Mouse (Mus musculus): Measurements from ENCODE around the gene Gna12. TPM values are rescaled to one million over a fixed set of nuclear protein-coding genes. Genes with fewer than 3 reads are reported as not detected.
A peak's percentile ranks its signal among the peaks of the same experiment; 100 is the strongest.

Gene Gna12
- polyA plus RNA-seq, 1 experiment from 2014 or later, result 7.1 TPM

- no peak for ATAC-seq (replicated peaks; ENCODE audit: extremely low read depth, insufficient read depth, low FRiP score)
- H3K4me1 ChIP-seq (ENCODE audit: control insufficient read depth, insufficient read depth, low read length), result peaks cover 69% of the 10 kb centered on the region
- no peak overlapping the region for H3K4me2 ChIP-seq (ENCODE audit: low read depth, low read length)
- no peak overlapping the region for H3K4me3 ChIP-seq (ENCODE audit: low read length)
- WGBS, result 79% methylated on average over 4 of the region's 4 CpGs
- no peak overlapping the region for H3K9ac ChIP-seq (ENCODE audit: low read length)
- H3K9me3 ChIP-seq (replicated peaks; ENCODE audit: control insufficient read depth, low read length), result no peaks in the 10 kb centered on the region
- peaks cover 4% of the 10 kb centered on the region; the same call in 1 of the 2 replicates for H3K36me3 ChIP-seq (ENCODE audit: control insufficient read depth, insufficient read depth)
- no peak overlapping the region for H3K27ac ChIP-seq (ENCODE audit: low read length)
- H3K27me3 ChIP-seq (ENCODE audit: control insufficient read depth, insufficient read depth, low read length), result no peaks in the 10 kb centered on the region
These were observed 9.7 kb downstream of the Gna12 start for GRCm38 (mm10) chr5:140820539-140820938.

GRCm38 (mm10) chr5:140819594-140819993 lies 10.6 kb downstream of the Gna12 start:
- Histone ChIP-seq H3K4me2 (ENCODE audit: low read depth, low read length) (no peak overlapping the region), H3K9ac (ENCODE audit: low read length) (no peak overlapping the region), H3K9me3 (replicated peaks; ENCODE audit: control insufficient read depth, low read length) (no peaks in the 10 kb centered on the region), H3K27me3 (ENCODE audit: control insufficient read depth, insufficient read depth, low read length) (no peaks in the 10 kb centered on the region), H3K27ac (ENCODE audit: low read length) (no peak overlapping the region), H3K36me3 (ENCODE audit: control insufficient read depth, insufficient read depth) (no peaks in the 10 kb centered on the region), H3K4me1 (ENCODE audit: control insufficient read depth, insufficient read depth, low read length) (peaks cover 74% of the 10 kb centered on the region), H3K4me3 (ENCODE audit: low read length) (no peak overlapping the region)
- WGBS, result 65% methylated on average over 4 of the region's 4 CpGs
- ATAC-seq (replicated peaks; ENCODE audit: extremely low read depth, insufficient read depth, low FRiP score), result no peak

GRCm38 (mm10) chr5:140818482-140819076 lies 11.7 kb downstream of the Gna12 start:
- H3K4me3 ChIP-seq (ENCODE audit: low read length), result no peak overlapping the region
- no peak overlapping the region for H3K9ac ChIP-seq (ENCODE audit: low read length)
- H3K27me3 ChIP-seq (ENCODE audit: control insufficient read depth, insufficient read depth, low read length), result no peaks in the 10 kb centered on the region
- ATAC-seq (replicated peaks; ENCODE audit: extremely low read depth, insufficient read depth, low FRiP score), result no peak
- H3K36me3 ChIP-seq (ENCODE audit: control insufficient read depth, insufficient read depth), result no peaks in the 10 kb centered on the region
- 76% methylated on average over 5 of the region's 5 CpGs for WGBS
- H3K4me2 ChIP-seq (ENCODE audit: low read depth, low read length), result no peak overlapping the region
- no peak overlapping the region; the same call in 1 of the 2 replicates for H3K27ac ChIP-seq (ENCODE audit: low read length)
- no peaks in the 10 kb centered on the region for H3K9me3 ChIP-seq (replicated peaks; ENCODE audit: control insufficient read depth, low read length)
- H3K4me1 ChIP-seq (ENCODE audit: control insufficient read depth, insufficient read depth, low read length), result peaks cover 77% of the 10 kb centered on the region

- no peak for ATAC-seq (replicated peaks; ENCODE audit: extremely low read depth, insufficient read depth, low FRiP score)
- Histone ChIP-seq H3K9ac (ENCODE audit: low read length) (no peak overlapping the region), H3K9me3 (replicated peaks; ENCODE audit: control insufficient read depth, low read length) (no peaks in the 10 kb centered on the region), H3K36me3 (ENCODE audit: control insufficient read depth, insufficient read depth) (no peaks in the 10 kb centered on the region), H3K4me3 (ENCODE audit: low read length) (no peak overlapping the region), H3K27me3 (ENCODE audit: control insufficient read depth, insufficient read depth, low read length) (no peaks in the 10 kb centered on the region), H3K4me2 (ENCODE audit: low read depth, low read length) (no peak overlapping the region), H3K4me1 (ENCODE audit: control insufficient read depth, insufficient read depth, low read length) (peaks cover 81% of the 10 kb centered on the region), H3K27ac (ENCODE audit: low read length) (no peak overlapping the region)
- WGBS, result 64% methylated on average over 6 of the region's 6 CpGs
These were observed 13.2 kb downstream of the Gna12 start for GRCm38 (mm10) chr5:140816950-140817568.

- Histone ChIP-seq H3K4me3 (ENCODE audit: low read length) (no peak overlapping the region), H3K9me3 (replicated peaks; ENCODE audit: control insufficient read depth, low read length) (no peaks in the 10 kb centered on the region), H3K36me3 (ENCODE audit: control insufficient read depth, insufficient read depth) (no peaks in the 10 kb centered on the region), H3K27ac (ENCODE audit: low read length) (no peak overlapping the region; the same call in 1 of the 2 replicates), H3K4me1 (ENCODE audit: control insufficient read depth, insufficient read depth, low read length) (peaks cover 78% of the 10 kb centered on the region), H3K9ac (ENCODE audit: low read length) (no peak overlapping the region), H3K4me2 (ENCODE audit: low read depth, low read length) (no peak overlapping the region), H3K27me3 (ENCODE audit: control insufficient read depth, insufficient read depth, low read length) (no peaks in the 10 kb centered on the region)
- no peak for ATAC-seq (replicated peaks; ENCODE audit: extremely low read depth, insufficient read depth, low FRiP score)
- 78% methylated on average over 3 of the region's 3 CpGs for WGBS
These were observed 14.2 kb downstream of the Gna12 start for GRCm38 (mm10) chr5:140816008-140816407.

GRCm38 (mm10) chr5:140815059-140815728 lies 15.0 kb downstream of the Gna12 start:
- 12% methylated on average over 9 of the region's 9 CpGs for whole genome bisulfite sequencing
- H3K27ac ChIP-seq (ENCODE audit: low read length), result peak overlapping the region; percentile 67
- peaks cover 78% of the 10 kb centered on the region for H3K4me1 ChIP-seq (ENCODE audit: control insufficient read depth, insufficient read depth, low read length)
- no peaks in the 10 kb centered on the region for H3K27me3 ChIP-seq (ENCODE audit: control insufficient read depth, insufficient read depth, low read length)
- H3K4me3 ChIP-seq (ENCODE audit: low read length), result no peak overlapping the region
- H3K36me3 ChIP-seq (ENCODE audit: control insufficient read depth, insufficient read depth), result no peaks in the 10 kb centered on the region
- 0 out of 2 replicates have a peak overlapping the region, but pooled peaks have one; percentile 38 for H3K9ac ChIP-seq (ENCODE audit: low read length)
- H3K4me2 ChIP-seq (ENCODE audit: low read depth, low read length), result peak overlapping the region; percentile 2; the same call in 1 of the 2 replicates
- ATAC-seq (replicated peaks; ENCODE audit: extremely low read depth, insufficient read depth, low FRiP score), result 0 out of 2 replicates have a peak, but pooled peaks have one; percentile 43
- no peaks in the 10 kb centered on the region for H3K9me3 ChIP-seq (replicated peaks; ENCODE audit: control insufficient read depth, low read length)

- no peak for ATAC-seq (replicated peaks; ENCODE audit: extremely low read depth, insufficient read depth, low FRiP score)
- 83% methylated on average over 5 of the region's 5 CpGs for WGBS
- peaks cover 81% of the 10 kb centered on the region for H3K4me1 ChIP-seq (ENCODE audit: control insufficient read depth, insufficient read depth, low read length)
These were observed 15.8 kb downstream of the Gna12 start for GRCm38 (mm10) chr5:140814403-140814802.

GRCm38 (mm10) chr5:140812699-140813098 lies 17.5 kb downstream of the Gna12 start:
- H3K36me3 ChIP-seq (ENCODE audit: control insufficient read depth, insufficient read depth), result no peaks in the 10 kb centered on the region
- no peak overlapping the region for H3K9ac ChIP-seq (ENCODE audit: low read length)
- H3K27me3 ChIP-seq (ENCODE audit: control insufficient read depth, insufficient read depth, low read length), result no peaks in the 10 kb centered on the region
- peaks cover 72% of the 10 kb centered on the region for H3K4me1 ChIP-seq (ENCODE audit: control insufficient read depth, insufficient read depth, low read length)
- 39% methylated on average over 4 of the region's 4 CpGs for WGBS
- no peak overlapping the region for H3K27ac ChIP-seq (ENCODE audit: low read length)
- H3K4me2 ChIP-seq (ENCODE audit: low read depth, low read length), result no peak overlapping the region
- no peaks in the 10 kb centered on the region for H3K9me3 ChIP-seq (replicated peaks; ENCODE audit: control insufficient read depth, low read length)
- no peak for ATAC-seq (replicated peaks; ENCODE audit: extremely low read depth, insufficient read depth, low FRiP score)
- no peak overlapping the region for H3K4me3 ChIP-seq (ENCODE audit: low read length)

More at GRCm38 (mm10) chr5:140814403-140814802, 15.8 kb downstream of the Gna12 start:
- no peaks in the 10 kb centered on the region for H3K9me3 ChIP-seq (replicated peaks; ENCODE audit: control insufficient read depth, low read length)
- H3K27me3 ChIP-seq (ENCODE audit: control insufficient read depth, insufficient read depth, low read length), result no peaks in the 10 kb centered on the region
- H3K27ac ChIP-seq (ENCODE audit: low read length), result no peak overlapping the region
- no peak overlapping the region for H3K4me3 ChIP-seq (ENCODE audit: low read length)
- no peaks in the 10 kb centered on the region for H3K36me3 ChIP-seq (ENCODE audit: control insufficient read depth, insufficient read depth)
- no peak overlapping the region for H3K9ac ChIP-seq (ENCODE audit: low read length)
- H3K4me2 ChIP-seq (ENCODE audit: low read depth, low read length), result no peak overlapping the region

- H3K36me3 ChIP-seq (ENCODE audit: control insufficient read depth, insufficient read depth), result no peaks in the 10 kb centered on the region
- no peak overlapping the region for H3K4me2 ChIP-seq (ENCODE audit: low read depth, low read length)
- no peaks in the 10 kb centered on the region for H3K9me3 ChIP-seq (replicated peaks; ENCODE audit: control insufficient read depth, low read length)
- no peak overlapping the region for H3K9ac ChIP-seq (ENCODE audit: low read length)
- ATAC-seq (replicated peaks; ENCODE audit: extremely low read depth, insufficient read depth, low FRiP score), result no peak
- no peak overlapping the region for H3K27ac ChIP-seq (ENCODE audit: low read length)
- no peak overlapping the region for H3K4me3 ChIP-seq (ENCODE audit: low read length)
- WGBS, result 75% methylated on average over 5 of the region's 5 CpGs
- peaks cover 68% of the 10 kb centered on the region for H3K4me1 ChIP-seq (ENCODE audit: control insufficient read depth, insufficient read depth, low read length)
- H3K27me3 ChIP-seq (ENCODE audit: control insufficient read depth, insufficient read depth, low read length), result no peaks in the 10 kb centered on the region
These were observed 18.2 kb downstream of the Gna12 start for GRCm38 (mm10) chr5:140812063-140812462.

Measured in heart, embryonic 16.5 days (tissue).